23 mouse cellular contexts compared by ENCODE assay signal in the genomic region with DNA sequence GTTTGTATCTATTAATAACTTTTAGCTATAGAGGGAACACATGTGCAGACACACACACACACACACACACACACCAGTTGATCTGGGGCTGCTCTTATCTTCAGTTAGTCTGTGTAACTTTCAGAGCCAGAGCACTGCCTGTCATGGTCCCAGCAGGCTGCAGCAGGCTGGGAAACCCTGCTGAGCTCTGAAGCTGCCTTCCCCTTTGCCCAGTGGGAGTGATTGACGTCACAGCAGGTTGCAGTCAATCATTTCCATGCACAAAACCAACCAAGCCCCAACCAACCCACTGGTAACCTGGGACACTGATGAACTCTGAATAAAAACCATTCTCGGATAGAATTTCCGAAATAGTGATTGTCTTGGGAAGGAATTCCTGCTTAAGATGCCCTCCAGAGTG.
A peak's percentile ranks its signal among the peaks of the same experiment; 100 is the strongest.
DNase-seq lines count a peak whose midpoint lies in the region; ATAC-seq and TF ChIP-seq lines count a peak whose summit lies in the region.
"Had no signal": no experiment of that assay in that cellular context is flagged by ENCODE, and none has a peak within 500 bp of the region (broad histone marks: within the 10 kb centered on the region; RNA-seq: fewer than 3 reads in every experiment).

No protein-coding gene starts in this region.

- no peak overlapping the region for H3K4me2 ChIP-seq in heart, embryonic 11.5 days
- H3K4me2 ChIP-seq in intestine, embryonic 14.5 days (ENCODE audit: low read length), result no peak overlapping the region
- H3K4me2 ChIP-seq in intestine, embryonic 15.5 days (replicated peaks), result no peak overlapping the region
- H3K4me2 ChIP-seq: limb, embryonic 15.5 days; lung, embryonic 14.5 days; stomach, embryonic 15.5 days had no signal

- no peaks in the 10 kb centered on the region for H3K27me3 ChIP-seq in heart, embryonic 11.5 days (ENCODE audit: control insufficient read depth, insufficient read depth, low read length)
- no peaks in the 10 kb centered on the region for H3K27me3 ChIP-seq in intestine, embryonic 14.5 days (replicated peaks; ENCODE audit: control insufficient read depth, insufficient read depth, low read length)
- H3K27me3 ChIP-seq in intestine, embryonic 15.5 days (replicated peaks), result 0 out of 2 replicates have a peak, but pooled peaks cover 4% of the 10 kb centered on the region
- H3K27me3 ChIP-seq in limb, embryonic 10.5 days (ENCODE audit: low read depth, poor library complexity, severe bottlenecking), result peaks cover 17% of the 10 kb centered on the region; the same call in 1 of the 2 replicates
- H3K27me3 ChIP-seq: limb, embryonic 15.5 days; stomach, embryonic 15.5 days had no signal

- intact Hi-C loops in heart, postnatal 14 days (cut with DNase I), result loop anchor here (10.0 kb wide), 1 partner anchor 685 kb away; no protein-coding TSS in a partner anchor

- no peaks in the 10 kb centered on the region for H3K9me3 ChIP-seq in heart, embryonic 11.5 days (replicated peaks; ENCODE audit: control insufficient read depth, low read length)
- H3K9me3 ChIP-seq in intestine, embryonic 14.5 days (ENCODE audit: control insufficient read depth, low read length), result no peaks in the 10 kb centered on the region
- H3K9me3 ChIP-seq in intestine, embryonic 15.5 days, result no peaks in the 10 kb centered on the region
- H3K9me3 ChIP-seq in limb, embryonic 10.5 days (replicated peaks), result no peaks in the 10 kb centered on the region
- H3K9me3 ChIP-seq: limb, embryonic 15.5 days; stomach, embryonic 15.5 days had no signal

- H3K9ac ChIP-seq in heart, embryonic 11.5 days (ENCODE audit: low read depth, low read length), result no peak overlapping the region
- H3K9ac ChIP-seq in intestine, embryonic 14.5 days (ENCODE audit: low read length), result no peak overlapping the region
- H3K9ac ChIP-seq in intestine, embryonic 15.5 days, result no peak overlapping the region
- H3K9ac ChIP-seq: limb, embryonic 15.5 days; liver, embryonic 14.5 days; lung, embryonic 14.5 days; stomach, embryonic 15.5 days had no signal

- no peaks in the 10 kb centered on the region for H3K36me3 ChIP-seq in heart, embryonic 11.5 days (ENCODE audit: control insufficient read depth, insufficient read depth, low read length)
- H3K36me3 ChIP-seq in intestine, embryonic 14.5 days (ENCODE audit: control insufficient read depth, insufficient read depth, low read length), result no peaks in the 10 kb centered on the region
- no peaks in the 10 kb centered on the region for H3K36me3 ChIP-seq in intestine, embryonic 15.5 days
- H3K36me3 ChIP-seq in limb, embryonic 10.5 days, result no peaks in the 10 kb centered on the region
- H3K36me3 ChIP-seq: limb, embryonic 15.5 days; stomach, embryonic 15.5 days had no signal

- no peak overlapping the region for H3K4me3 ChIP-seq in heart, embryonic 11.5 days (ENCODE audit: low read depth, low read length)
- no peak overlapping the region for H3K4me3 ChIP-seq in intestine, embryonic 14.5 days (ENCODE audit: low read depth, low read length)
- H3K4me3 ChIP-seq in intestine, embryonic 15.5 days (replicated peaks), result no peak overlapping the region
- no peak overlapping the region for H3K4me3 ChIP-seq in limb, embryonic 10.5 days
- H3K4me3 ChIP-seq: limb, embryonic 15.5 days; myocyte; stomach, embryonic 15.5 days had no signal

- no peak for TF ChIP-seq CTCF in brain, embryonic 14.5 days (IDR thresholded peaks at IDR 0.05; ENCODE audit: borderline replicate concordance, extremely low read depth, insufficient read depth, insufficient read length)

- DNase-seq in heart, postnatal 14 days, result no peak
- peak; percentile 32 for DNase-seq in intestine, embryonic 14.5 days (ENCODE audit: low spot score)
- DNase-seq in R1 (ENCODE audit: low read depth, low spot score), result peak; percentile 50
- peak; percentile 40 for DNase-seq in brain, embryonic 14.5 days (ENCODE audit: low read depth)
- no peak for DNase-seq in spleen, postnatal 36 days (ENCODE audit: low spot score in 2 of 2)
- DNase-seq in limb, embryonic 10.5 days (ENCODE audit: low spot score), result no peak
- DNase-seq: cerebellum, adult 2 months; cerebellum, postnatal 25 days; gastrocnemius, postnatal 10 days; kidney, adult 18-20 months; layer of hippocampus, adult 9-11 months; lung, embryonic 14.5 days; right cerebral cortex, postnatal 4 days; thymus, postnatal 25 days had no signal

- ATAC-seq in heart, embryonic 11.5 days (replicated peaks; ENCODE audit: insufficient number of reproducible peaks, low FRiP score, low TSS enrichment), result 0 out of 2 replicates have a peak, but pooled peaks have one; percentile 26
- ATAC-seq in intestine, embryonic 14.5 days (replicated peaks; ENCODE audit: low FRiP score, low TSS enrichment, low read depth), result no peak
- ATAC-seq in intestine, embryonic 15.5 days, result no peak
- ATAC-seq: forebrain, embryonic 14.5 days; hindbrain, embryonic 16.5 days; midbrain, embryonic 16.5 days had no signal

- H3K27ac ChIP-seq in heart, embryonic 11.5 days (ENCODE audit: low read depth, low read length), result peak overlapping the region; percentile 5; the same call in 1 of the 2 replicates
- no peak overlapping the region for H3K27ac ChIP-seq in intestine, embryonic 14.5 days (ENCODE audit: low read depth)
- H3K27ac ChIP-seq in intestine, embryonic 15.5 days, result no peak overlapping the region
- H3K27ac ChIP-seq in limb, embryonic 10.5 days, result no peak overlapping the region
- H3K27ac ChIP-seq: limb, embryonic 15.5 days; liver, embryonic 14.5 days; stomach, embryonic 15.5 days had no signal

- 32% methylated on average over 3 of the region's 3 CpGs for WGBS in heart, embryonic 11.5 days (ENCODE audit: insufficient replicate concordance)
- 63% methylated on average over 3 of the region's 3 CpGs for WGBS in intestine, embryonic 14.5 days
- 69% methylated on average over 3 of the region's 3 CpGs for WGBS in intestine, embryonic 15.5 days
- WGBS in limb, embryonic 10.5 days, result 63% methylated on average over 3 of the region's 3 CpGs

- TF ChIP-seq POLR2A in brain, embryonic 14.5 days (IDR thresholded peaks at IDR 0.05; ENCODE audit: borderline replicate concordance, extremely low read depth, insufficient read depth, insufficient read length, poor library complexity, severe bottlenecking), result no peak

- peaks cover 26% of the 10 kb centered on the region for H3K4me1 ChIP-seq in heart, embryonic 11.5 days (ENCODE audit: control insufficient read depth, insufficient read depth, low read length)
- no peaks in the 10 kb centered on the region for H3K4me1 ChIP-seq in intestine, embryonic 14.5 days (replicated peaks; ENCODE audit: control insufficient read depth, insufficient read depth, low read length)
- peaks cover 9% of the 10 kb centered on the region for H3K4me1 ChIP-seq in intestine, embryonic 15.5 days (replicated peaks)
- peaks cover 19% of the 10 kb centered on the region for H3K4me1 ChIP-seq in limb, embryonic 10.5 days

Comparison
In these comparisons a context has a peak if more than half of its experiments do, and no peak if none do; other contexts are left out.
1. DNase-seq: peak in intestine, embryonic 14.5 days (single experiment), R1 (single experiment) and brain, embryonic 14.5 days (single experiment); none in heart, postnatal 14 days (0 of 2), spleen, postnatal 36 days (0 of 2) and limb, embryonic 10.5 days (single experiment).